Mouse (Mus musculus) heart, embryonic 15.5 days (tissue): Measurements from ENCODE around the gene Ptpa. TPM values are rescaled to one million over a fixed set of nuclear protein-coding genes. Genes with fewer than 3 reads are reported as not detected.

Source experiments
- ATAC-seq: fragments of 200-750 bp; cut with Nextera tagmentation; replicated peaks from 2 replicates; pipeline ENCODE4 v1.8.0; 2017; ENCODE audit warnings: low read depth, moderate TSS enrichment; ENCODE audit not compliant: insufficient number of reproducible peaks, insufficient read depth, low FRiP score
- H3K27ac ChIP-seq: fragments of 300-500 bp; sonication (generic); 2 replicates; pipeline ENCODE4 v1.5.1; 2015; ENCODE audit warnings: mild to moderate bottlenecking, inconsistent platforms
- H3K27me3 ChIP-seq: fragments of 300-500 bp; sonication (generic); 2 replicates; pipeline ENCODE4 v1.6.1; 2015; ENCODE audit warnings: inconsistent platforms
- H3K36me3 ChIP-seq: fragments of 300-500 bp; sonication (generic); 2 replicates; pipeline ENCODE4 v1.6.1; 2015; ENCODE audit warnings: mild to moderate bottlenecking, inconsistent platforms
- H3K4me1 ChIP-seq: fragments of 300-500 bp; sonication (generic); replicated peaks from 2 replicates; pipeline ENCODE4 v1.6.1; 2015; ENCODE audit warnings: inconsistent platforms
- H3K4me2 ChIP-seq: fragments of 300-500 bp; sonication (generic); 2 replicates; pipeline ENCODE4 v1.6.1; 2015; ENCODE audit warnings: inconsistent platforms, mild to moderate bottlenecking, moderate library complexity
- H3K4me3 ChIP-seq: fragments of 300-500 bp; sonication (generic); 2 replicates; pipeline ENCODE4 v1.5.1; 2015; ENCODE audit warnings: mild to moderate bottlenecking, inconsistent platforms
- H3K9ac ChIP-seq: fragments of 300-500 bp; sonication (generic); 2 replicates; pipeline ENCODE4 v1.6.1; 2015; ENCODE audit warnings: mild to moderate bottlenecking, inconsistent platforms
- H3K9me3 ChIP-seq: fragments of 300-500 bp; sonication (generic); replicated peaks from 2 replicates; pipeline ENCODE4 v1.6.1; 2016; ENCODE audit warnings: inconsistent platforms
- WGBS: fragments of 180-500 bp; shearing (Covaris S2); methylation state at CpG from one replicate; pipeline ENCODE4 v1.1.7; 2015; ENCODE audit warnings: mixed read lengths; 5-methylcytosine and 5-hydroxymethylcytosine counted together
- polyA plus RNA-seq: library from polyadenylated mRNA; unstranded; fragments of >200 nt; fragmentation: Nextera tagmentation; extraction: Ambion mirVana; gene quantifications from 2 replicates; pipeline ENCODE4 v1.2.1, GENCODE M21; 2015

The Ptpa gene
- 102 and 119 TPM in 2 replicates for polyA plus RNA-seq

DNA sequence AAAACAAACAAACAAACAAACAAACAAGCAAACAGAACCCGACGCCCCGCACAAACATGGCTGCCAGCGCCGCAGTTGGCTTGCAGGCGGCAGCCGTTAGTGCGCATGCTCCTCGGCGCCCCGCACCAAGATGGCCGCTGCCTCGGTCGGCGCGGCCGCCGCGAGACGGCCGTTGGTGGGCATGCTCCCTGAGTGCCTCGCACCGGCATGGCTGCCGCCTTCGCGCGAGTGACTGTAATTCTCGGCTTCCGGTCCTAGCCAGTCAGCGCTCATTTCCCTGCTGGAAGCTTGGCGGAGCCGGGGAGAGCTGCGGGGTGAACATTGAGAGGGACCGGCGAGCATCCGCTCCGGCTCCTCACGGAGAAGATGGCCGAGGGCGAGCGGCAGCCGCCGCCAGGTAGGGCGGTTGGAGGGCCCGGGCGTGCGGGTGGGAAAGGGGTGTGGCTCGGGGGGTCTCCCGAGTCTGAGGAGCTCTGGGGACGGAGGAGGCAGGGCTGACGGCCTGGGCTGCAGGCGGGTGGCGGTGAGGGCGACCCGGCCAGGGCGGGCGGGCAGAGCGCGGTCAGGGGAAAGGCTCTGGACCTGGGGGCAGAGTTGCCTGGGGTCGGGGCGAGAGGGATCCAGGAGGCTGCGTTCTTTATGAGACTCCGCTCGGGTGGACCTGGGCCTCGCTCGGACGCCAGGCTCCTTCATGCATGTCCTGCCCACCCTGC, at the start of gene Ptpa:
Gene Ptpa (plus strand): TSS at position 104 of the 713 bp plus-strand sequence.
- Histone ChIP-seq H3K27ac (peak within 1 kb of the TSS; percentile 99), H3K9me3 (no peaks in the 10 kb centered on the region), H3K27me3 (no peaks in the 10 kb centered on the region), H3K36me3 (peaks cover 9% of the 10 kb centered on the region; the same call in 1 of the 2 replicates), H3K9ac (peak within 1 kb of the TSS; percentile 96), H3K4me3 (peak within 1 kb of the TSS; percentile 98), H3K4me1 (peaks cover 63% of the 10 kb centered on the region), H3K4me2 (peak within 1 kb of the TSS; percentile 75)
- under 1% methylated on average over 66 of the region's 67 CpGs for WGBS
- ATAC-seq: peak; percentile 89

DNA sequence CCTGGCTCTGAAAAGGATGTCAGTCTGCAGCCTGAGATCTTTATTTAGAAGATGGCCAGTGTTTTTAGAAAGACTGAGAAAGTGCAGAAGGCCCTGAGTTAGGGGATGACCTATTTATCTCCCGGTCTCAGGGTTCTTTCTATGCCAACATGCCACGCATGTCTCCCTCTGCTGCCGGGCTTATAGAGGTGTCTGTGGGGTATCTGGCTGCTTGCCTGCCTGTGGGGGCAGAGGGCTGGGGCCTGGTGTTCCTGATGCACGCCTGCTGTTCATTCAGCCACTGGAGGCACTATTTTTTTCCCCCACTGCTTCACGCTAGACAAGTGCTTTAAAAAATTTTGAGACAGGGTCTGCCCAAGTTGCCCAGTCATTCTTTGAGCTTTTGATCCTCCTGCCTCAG, 49.6 kb upstream of the Ptpa start:
- Histone ChIP-seq H3K9ac (0 out of 2 replicates have a peak overlapping the region, but pooled peaks have one; percentile 15), H3K9me3 (no peaks in the 10 kb centered on the region), H3K4me2 (peak overlapping the region; percentile 78), H3K4me1 (peaks cover 27% of the 10 kb centered on the region), H3K36me3 (peaks cover 43% of the 10 kb centered on the region), H3K27me3 (no peaks in the 10 kb centered on the region), H3K27ac (peak overlapping the region; percentile 86), H3K4me3 (peak overlapping the region; percentile 93; the same call in 1 of the 2 replicates)
- ATAC-seq: no peak
- WGBS: 32% methylated on average over 5 of the region's 5 CpGs

DNA sequence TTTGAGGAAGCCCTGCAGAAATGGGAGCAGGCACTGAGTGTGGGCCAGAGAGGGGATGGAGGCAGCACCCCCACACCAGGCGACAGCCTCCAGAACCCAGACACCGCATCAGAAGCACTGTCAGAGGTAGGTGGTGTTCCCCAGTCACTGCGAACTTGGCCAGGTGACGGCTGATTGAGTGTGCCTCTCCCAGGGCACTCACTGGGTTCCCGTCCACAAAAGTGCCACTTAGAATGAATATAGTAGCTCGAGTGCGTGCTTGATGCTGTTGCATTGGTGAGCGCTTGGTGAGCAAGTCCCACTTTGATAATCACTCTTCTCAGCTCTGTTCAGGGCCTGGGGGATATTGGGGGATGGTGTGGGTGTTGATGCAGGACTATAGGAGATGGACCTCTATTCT, 44.3 kb upstream of the Ptpa start:
- Histone ChIP-seq H3K4me3 (no peak overlapping the region), H3K9me3 (no peaks in the 10 kb centered on the region), H3K36me3 (peaks cover 93% of the 10 kb centered on the region), H3K27ac (no peak overlapping the region), H3K4me2 (no peak overlapping the region), H3K4me1 (peaks cover 7% of the 10 kb centered on the region), H3K9ac (no peak overlapping the region), H3K27me3 (no peaks in the 10 kb centered on the region)
- 88% methylated on average over 8 of the region's 8 CpGs for WGBS
- ATAC-seq: no peak

DNA sequence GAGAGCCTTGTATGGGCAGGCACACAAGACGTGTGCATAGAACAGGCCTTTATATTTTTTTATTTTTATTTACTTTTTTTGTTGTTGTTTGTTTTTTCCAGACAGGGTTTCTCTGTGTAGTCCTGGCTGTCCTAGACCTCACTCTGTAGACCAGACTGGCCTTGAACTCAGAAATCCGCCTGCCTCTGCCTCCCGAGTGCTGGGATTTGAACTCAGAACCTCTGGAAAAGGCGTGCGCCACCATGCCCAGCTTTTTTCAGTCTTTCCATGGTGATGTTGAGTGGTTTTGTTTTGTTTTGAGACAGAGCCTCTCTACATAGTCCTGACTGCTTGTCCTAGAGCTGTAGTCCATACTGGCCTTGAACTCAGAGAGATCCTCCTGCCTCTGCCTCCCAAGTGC, 43.1 kb upstream of the Ptpa start:
- no peak for ATAC-seq
- no peak overlapping the region for H3K4me2 ChIP-seq
- WGBS: 95% methylated on average over 5 of the region's 5 CpGs

DNA sequence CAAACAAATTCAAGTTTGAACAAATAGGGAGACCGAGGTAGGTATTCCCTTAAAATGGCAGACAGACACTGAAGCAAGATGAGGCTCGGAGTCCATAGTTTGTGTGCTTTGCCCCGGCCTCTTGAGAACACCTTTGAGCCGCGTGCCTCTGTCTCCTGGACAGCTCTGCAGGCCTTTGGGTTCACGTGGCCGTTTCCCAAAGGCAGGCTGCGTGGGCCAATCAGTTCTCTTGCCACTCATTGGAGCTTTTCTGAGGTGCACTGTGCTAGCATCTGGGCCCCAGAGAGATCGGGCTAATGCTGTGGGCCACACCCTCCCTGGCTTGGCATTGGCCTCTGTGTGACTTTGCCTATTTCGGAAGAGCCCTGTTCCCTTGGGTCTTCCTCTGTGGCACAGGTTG, 39.9 kb upstream of the Ptpa start:
- H3K36me3 ChIP-seq: peaks cover 95% of the 10 kb centered on the region
- H3K27me3 ChIP-seq: no peaks in the 10 kb centered on the region
- WGBS: 92% methylated on average over 10 of the region's 10 CpGs

More for the DNA sequence above, 43.1 kb upstream of the Ptpa start:
- no peaks in the 10 kb centered on the region for H3K9me3 ChIP-seq
- H3K4me3 ChIP-seq: no peak overlapping the region
- H3K36me3 ChIP-seq: peaks cover 97% of the 10 kb centered on the region
- H3K4me1 ChIP-seq: no peaks in the 10 kb centered on the region
- no peak overlapping the region for H3K9ac ChIP-seq
- H3K27me3 ChIP-seq: no peaks in the 10 kb centered on the region
- H3K27ac ChIP-seq: no peak overlapping the region

DNA sequence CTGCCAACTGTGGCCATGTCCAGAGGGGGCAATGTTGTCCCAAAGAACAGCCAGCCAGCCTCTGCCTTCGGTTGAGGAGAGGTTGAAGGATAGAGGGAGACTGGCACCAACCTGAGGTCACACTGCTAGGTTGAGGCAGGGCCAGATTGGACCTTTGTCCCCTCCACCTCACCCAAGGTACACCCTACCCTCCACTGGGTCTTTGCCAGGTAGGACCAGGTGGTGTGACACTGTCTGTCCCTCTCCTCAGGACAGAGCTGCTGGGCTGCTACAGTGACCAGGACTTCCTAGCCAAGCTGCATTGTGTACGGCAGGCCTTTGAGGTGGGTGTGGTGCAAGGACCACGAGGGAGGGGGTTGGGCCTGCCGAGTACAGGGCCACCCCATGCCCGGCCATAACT, 38.1 kb upstream of the Ptpa start:
- H3K9ac ChIP-seq: no peak overlapping the region
- no peaks in the 10 kb centered on the region for H3K4me1 ChIP-seq
- 82% methylated on average over 5 of the region's 5 CpGs for WGBS
- H3K36me3 ChIP-seq: peaks cover 95% of the 10 kb centered on the region
- ATAC-seq: no peak
- no peaks in the 10 kb centered on the region for H3K9me3 ChIP-seq
- H3K4me2 ChIP-seq: no peak overlapping the region
- H3K27me3 ChIP-seq: no peaks in the 10 kb centered on the region
- H3K27ac ChIP-seq: no peak overlapping the region
- H3K4me3 ChIP-seq: no peak overlapping the region

More for the DNA sequence above, 39.9 kb upstream of the Ptpa start:
- Histone ChIP-seq H3K4me2 (no peak overlapping the region), H3K4me1 (no peaks in the 10 kb centered on the region), H3K9me3 (no peaks in the 10 kb centered on the region), H3K4me3 (no peak overlapping the region), H3K9ac (no peak overlapping the region), H3K27ac (no peak overlapping the region)
- ATAC-seq: no peak

DNA sequence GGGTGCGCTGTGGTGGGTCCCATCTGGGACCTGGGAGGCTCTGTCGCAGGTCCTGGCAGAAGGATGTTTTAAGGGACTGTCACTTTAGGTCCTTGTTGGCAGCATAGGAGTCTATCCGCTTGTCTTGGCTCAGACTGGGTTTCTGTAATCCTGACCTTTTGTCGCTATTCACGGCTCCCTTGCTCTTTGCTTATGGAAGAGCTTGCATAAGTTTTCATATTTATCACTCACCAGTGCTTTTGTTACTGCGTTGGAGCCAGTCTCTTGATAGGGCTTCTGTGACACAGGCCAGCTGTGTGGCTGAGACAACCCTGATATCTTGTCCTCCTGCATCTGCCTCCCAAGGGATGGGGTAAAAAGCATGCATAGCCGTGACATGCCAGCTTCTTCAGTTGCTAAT, 36.5 kb upstream of the Ptpa start:
- Histone ChIP-seq H3K9ac (no peak overlapping the region), H3K9me3 (no peaks in the 10 kb centered on the region), H3K4me3 (no peak overlapping the region), H3K27me3 (no peaks in the 10 kb centered on the region), H3K36me3 (peaks cover 96% of the 10 kb centered on the region), H3K4me1 (no peaks in the 10 kb centered on the region), H3K27ac (no peak overlapping the region), H3K4me2 (no peak overlapping the region)
- 73% methylated on average over 7 of the region's 7 CpGs for WGBS
- no peak for ATAC-seq

DNA sequence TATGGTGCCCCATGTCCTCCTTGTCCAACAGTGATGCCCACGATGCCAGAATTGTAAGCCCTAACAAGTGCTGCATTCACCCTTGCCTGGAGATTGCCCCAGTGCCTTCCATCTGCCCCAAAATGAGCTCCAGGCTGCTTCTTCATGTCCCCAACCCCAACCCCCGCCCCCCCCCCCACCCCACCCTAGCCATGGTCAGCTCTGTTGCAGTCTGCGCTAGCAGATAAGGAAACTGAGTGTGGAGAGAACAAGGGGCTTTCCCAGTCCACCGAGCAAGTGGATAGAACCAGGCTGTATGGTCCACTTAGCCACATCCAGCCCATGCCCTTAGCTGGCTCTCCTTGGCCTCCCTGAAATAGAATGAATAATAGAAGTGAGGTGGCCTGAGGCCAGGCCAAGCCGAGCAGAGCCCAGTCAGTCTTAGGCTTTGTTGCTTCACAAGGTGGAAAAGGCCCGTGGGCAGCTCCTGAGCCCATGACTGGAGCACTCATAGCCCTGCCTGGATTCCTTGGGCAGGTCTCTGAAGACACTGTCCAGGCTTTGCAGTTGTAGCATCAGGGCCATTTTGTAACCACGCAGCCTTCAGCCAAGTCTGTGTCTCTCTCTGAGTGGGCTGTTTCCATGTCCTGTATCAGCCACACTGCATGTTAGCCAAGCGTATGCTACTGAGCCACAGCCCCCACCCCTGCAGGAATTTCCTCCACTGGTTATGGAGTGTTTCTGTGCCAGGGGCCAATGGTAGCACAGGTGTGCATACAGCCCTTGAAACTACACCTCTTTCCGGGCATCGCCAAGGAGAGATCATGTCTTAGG, 35.1 kb upstream of the Ptpa start:
- Histone ChIP-seq H3K9ac (no peak overlapping the region), H3K36me3 (peaks cover 97% of the 10 kb centered on the region), H3K4me3 (no peak overlapping the region), H3K4me2 (no peak overlapping the region), H3K9me3 (no peaks in the 10 kb centered on the region), H3K4me1 (no peaks in the 10 kb centered on the region), H3K27me3 (no peaks in the 10 kb centered on the region), H3K27ac (no peak overlapping the region)
- WGBS: 85% methylated on average over 10 of the region's 10 CpGs
- no peak for ATAC-seq

DNA sequence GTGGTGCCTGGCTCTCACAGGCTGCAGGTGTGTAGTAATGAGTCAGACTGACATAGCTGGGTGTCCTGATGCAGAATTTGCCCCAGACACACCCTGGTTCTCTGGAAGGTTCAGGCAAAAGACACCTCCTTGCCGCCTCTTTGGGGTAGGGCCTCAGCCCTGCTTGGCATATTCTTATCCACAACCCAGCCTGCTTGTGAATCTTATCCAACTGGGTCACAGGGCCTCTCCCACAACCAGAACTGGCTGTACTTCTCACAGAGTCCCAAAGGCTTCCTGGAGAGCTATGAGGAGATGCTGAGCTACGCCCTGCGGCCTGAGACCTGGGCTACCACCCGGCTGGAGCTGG, 34.5 kb upstream of the Ptpa start:
- Histone ChIP-seq H3K4me3 (no peak overlapping the region), H3K36me3 (peaks cover 95% of the 10 kb centered on the region), H3K9me3 (no peaks in the 10 kb centered on the region), H3K27ac (no peak overlapping the region), H3K9ac (no peak overlapping the region), H3K4me1 (no peaks in the 10 kb centered on the region), H3K4me2 (no peak overlapping the region), H3K27me3 (no peaks in the 10 kb centered on the region)
- 95% methylated on average over 4 of the region's 4 CpGs for WGBS
- ATAC-seq: no peak

DNA sequence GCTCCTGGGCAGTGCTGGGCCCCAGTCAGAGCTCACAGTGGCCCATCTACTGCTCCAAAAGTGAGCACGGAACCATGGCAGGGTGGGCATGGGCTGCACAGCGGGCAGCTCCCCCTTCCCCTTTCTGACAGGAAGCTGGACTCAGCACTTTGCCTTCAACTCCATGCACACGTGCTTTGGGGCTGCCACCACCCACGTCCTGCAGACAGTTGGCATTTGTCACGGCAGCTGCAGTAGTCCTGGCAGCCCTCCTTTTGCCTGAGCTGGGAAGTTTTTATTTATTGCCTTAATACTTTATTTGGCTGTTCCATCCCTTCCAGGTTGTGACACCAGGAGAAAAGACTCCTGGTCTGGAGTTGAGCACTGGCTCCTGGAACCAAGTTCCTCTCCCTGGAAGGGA, 31.0 kb upstream of the Ptpa start:
- no peaks in the 10 kb centered on the region for H3K4me1 ChIP-seq
- no peak overlapping the region for H3K27ac ChIP-seq
- no peaks in the 10 kb centered on the region for H3K27me3 ChIP-seq
- no peak overlapping the region for H3K4me2 ChIP-seq
- no peaks in the 10 kb centered on the region for H3K9me3 ChIP-seq
- no peak overlapping the region for H3K9ac ChIP-seq
- no peak overlapping the region for H3K4me3 ChIP-seq
- peaks cover 60% of the 10 kb centered on the region for H3K36me3 ChIP-seq
- 71% methylated on average over 5 of the region's 5 CpGs for WGBS
- no peak for ATAC-seq

DNA sequence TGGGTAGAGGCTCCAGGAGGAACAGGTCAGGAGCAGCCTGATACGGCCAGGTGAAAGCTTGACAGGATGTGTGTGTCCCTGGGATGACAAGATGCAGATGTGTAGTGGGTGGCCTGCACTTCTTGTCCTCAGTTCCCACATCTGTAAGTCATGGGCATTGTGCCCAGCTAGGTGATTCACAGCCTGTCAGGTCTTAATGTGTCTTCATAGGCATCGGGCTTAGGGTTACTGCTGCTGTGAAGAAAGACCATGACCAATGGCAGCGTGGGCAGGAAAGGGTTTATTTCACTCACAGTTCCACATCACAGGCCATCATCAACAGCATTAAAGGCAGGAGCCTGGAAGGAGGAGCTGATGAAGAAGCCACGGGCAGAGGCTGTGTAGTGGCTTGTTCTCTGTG, 30.2 kb upstream of the Ptpa start:
- H3K4me3 ChIP-seq: no peak overlapping the region
- peaks cover 55% of the 10 kb centered on the region for H3K36me3 ChIP-seq
- H3K27ac ChIP-seq: no peak overlapping the region
- H3K4me1 ChIP-seq: no peaks in the 10 kb centered on the region
- ATAC-seq: 0 out of 2 replicates have a peak, but pooled peaks have one; percentile 4
- H3K4me2 ChIP-seq: no peak overlapping the region
- no peak overlapping the region for H3K9ac ChIP-seq
- no peaks in the 10 kb centered on the region for H3K27me3 ChIP-seq
- WGBS: 84% methylated on average over 4 of the region's 4 CpGs
- no peaks in the 10 kb centered on the region for H3K9me3 ChIP-seq
